Mouse (Mus musculus): ENCODE measurements around the gene Plin1.

DNA sequence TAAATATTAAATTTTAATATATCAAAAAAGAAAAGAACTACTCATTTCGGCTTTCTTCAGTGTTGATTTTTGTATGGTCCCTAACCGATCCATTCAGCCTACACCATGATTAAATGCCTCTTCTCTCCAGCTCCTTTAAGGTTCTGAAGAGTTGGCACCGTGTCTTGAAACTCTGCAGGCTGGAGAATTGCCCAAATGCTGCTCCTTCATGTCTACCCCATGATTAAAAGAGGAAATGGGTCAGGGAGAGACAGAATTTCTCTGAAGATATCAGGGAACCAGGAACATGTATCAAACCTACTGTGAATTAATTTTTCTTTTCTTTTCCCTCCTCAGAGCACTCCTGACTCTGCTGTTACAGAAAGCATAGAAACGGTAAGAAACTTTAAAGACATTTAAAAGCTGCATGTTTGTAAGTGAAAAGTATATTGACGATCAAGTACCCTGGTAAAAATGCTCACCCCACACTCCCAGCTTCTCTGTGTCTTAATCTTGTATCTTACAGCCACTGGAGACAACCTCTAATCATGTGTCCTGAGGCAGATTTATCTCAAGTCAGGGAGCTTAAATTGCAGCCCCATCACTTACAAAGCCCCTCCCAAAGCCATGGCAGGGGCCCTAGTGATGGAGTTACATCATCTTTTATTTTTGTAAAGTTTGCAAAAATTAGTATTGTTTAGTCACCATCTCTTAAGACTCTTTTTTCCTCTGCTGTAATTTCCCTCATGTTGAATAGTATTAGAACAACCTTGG is 28.6 kb upstream of the Plin1 start:
- TF ChIP-seq EP300 (IDR thresholded peaks at IDR 0.05; ENCODE audit: low read length) (no peak), RCOR1 (conservative IDR thresholded peaks at IDR 0.05; ENCODE audit: low read depth, low read length) (no peak), ZMIZ1 (IDR thresholded peaks at IDR 0.05; ENCODE audit: low read depth, low read length) (no peak), ETS1 (conservative IDR thresholded peaks at IDR 0.05; ENCODE audit: low read depth, low read length) (no peak), SMC3 (IDR thresholded peaks at IDR 0.05; ENCODE audit: low read depth, low read length) (no peak), CHD1 (IDR thresholded peaks at IDR 0.05; ENCODE audit: low read depth, low read length) (no peak), KAT2A (IDR thresholded peaks at IDR 0.05; ENCODE audit: insufficient replicate concordance, low read length) (no peak), POLR2A (IDR thresholded peaks at IDR 0.05; ENCODE audit: low read depth, low read length) (no peak), CTCF (conservative IDR thresholded peaks at IDR 0.05 in 1 of 2, IDR thresholded peaks at IDR 0.05 in 1 of 2; ENCODE audit: low read depth in 2 of 2, low read length in 2 of 2) (no peak), MAX (IDR thresholded peaks at IDR 0.05; ENCODE audit: low read length) (no peak), TCF12 (IDR thresholded peaks at IDR 0.05; ENCODE audit: low read depth, low read length) (no peak), ZC3H11A (IDR thresholded peaks at IDR 0.05; ENCODE audit: low read depth, low read length) (no peak), MYC (IDR thresholded peaks at IDR 0.05; ENCODE audit: low read depth, low read length) (no peak)
